Mouse (Mus musculus) brown adipose tissue, adult 24 weeks (tissue): ENCODE data around the gene Tmc7. TPM values are rescaled to one million over a fixed set of nuclear protein-coding genes. Genes with fewer than 3 reads are reported as not detected.

Experiments used
- H3K27ac ChIP-seq: fragments of 200-500 bp; replicated peaks from 2 replicates; pipeline ENCODE4 v1.5.1; 2012; ENCODE audit warnings: low read depth, mild to moderate bottlenecking, low read length
- H3K4me1 ChIP-seq: fragments of 200-500 bp; 2 replicates; pipeline ENCODE4 v1.6.1; 2012; ENCODE audit warnings: low read length, mixed read lengths; ENCODE audit not compliant: control insufficient read depth, insufficient read depth, insufficient read length
- H3K4me3 ChIP-seq: fragments of 200-500 bp; 2 replicates; pipeline ENCODE4 v1.5.1; 2012; ENCODE audit warnings: low read depth, mild to moderate bottlenecking, low read length, moderate library complexity; ENCODE audit not compliant: insufficient read depth
- polyA plus RNA-seq: library from polyadenylated mRNA; stranded (reverse); fragments of >200 nt; gene quantifications from 2 replicates; pipeline ENCODE4 v1.2.4, GENCODE M21; 2012; ENCODE audit not compliant: missing spikeins, insufficient read depth, insufficient read length

The Tmc7 gene
- polyA plus RNA-seq, 1 experiment, result 2.3 TPM

GRCm38 (mm10) chr7:118596271-118596670, 11.7 kb upstream of the Tmc7 start:
- H3K4me1 ChIP-seq, result peaks cover 2% of the 10 kb centered on the region; the same call in 1 of the 2 replicates
- H3K4me3 ChIP-seq, result no peak overlapping the region
- H3K27ac ChIP-seq, result no peak overlapping the region

DNA sequence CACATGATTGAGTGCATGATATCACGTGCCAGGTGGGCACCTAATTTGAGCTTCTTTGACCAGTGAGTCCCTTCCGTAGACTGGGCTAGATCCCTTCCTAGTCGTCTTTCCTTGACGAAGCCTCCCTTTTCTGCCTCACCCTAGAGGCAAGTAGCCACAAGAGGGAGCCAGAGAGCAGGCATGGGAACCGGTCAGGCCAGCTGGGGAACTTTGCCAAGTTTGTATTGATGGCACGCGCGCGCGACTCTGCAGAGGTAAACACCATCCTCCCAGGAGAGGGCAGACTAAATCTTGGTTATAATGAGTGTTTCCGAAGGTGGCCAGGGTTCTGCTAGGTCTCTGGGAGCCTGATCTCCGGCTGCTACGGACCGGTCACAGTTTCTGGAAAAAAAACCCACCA, 10.7 kb upstream of the Tmc7 start:
- Histone ChIP-seq H3K4me3 (peak overlapping the region; percentile 32; the same call in 1 of the 2 replicates), H3K4me1 (peaks cover 2% of the 10 kb centered on the region; the same call in 1 of the 2 replicates), H3K27ac (no peak overlapping the region)

- Histone ChIP-seq H3K4me3 (no peak overlapping the region), H3K4me1 (peaks cover 2% of the 10 kb centered on the region; the same call in 1 of the 2 replicates), H3K27ac (no peak overlapping the region)
These were observed 10.1 kb upstream of the Tmc7 start for GRCm38 (mm10) chr7:118594611-118595010.

DNA sequence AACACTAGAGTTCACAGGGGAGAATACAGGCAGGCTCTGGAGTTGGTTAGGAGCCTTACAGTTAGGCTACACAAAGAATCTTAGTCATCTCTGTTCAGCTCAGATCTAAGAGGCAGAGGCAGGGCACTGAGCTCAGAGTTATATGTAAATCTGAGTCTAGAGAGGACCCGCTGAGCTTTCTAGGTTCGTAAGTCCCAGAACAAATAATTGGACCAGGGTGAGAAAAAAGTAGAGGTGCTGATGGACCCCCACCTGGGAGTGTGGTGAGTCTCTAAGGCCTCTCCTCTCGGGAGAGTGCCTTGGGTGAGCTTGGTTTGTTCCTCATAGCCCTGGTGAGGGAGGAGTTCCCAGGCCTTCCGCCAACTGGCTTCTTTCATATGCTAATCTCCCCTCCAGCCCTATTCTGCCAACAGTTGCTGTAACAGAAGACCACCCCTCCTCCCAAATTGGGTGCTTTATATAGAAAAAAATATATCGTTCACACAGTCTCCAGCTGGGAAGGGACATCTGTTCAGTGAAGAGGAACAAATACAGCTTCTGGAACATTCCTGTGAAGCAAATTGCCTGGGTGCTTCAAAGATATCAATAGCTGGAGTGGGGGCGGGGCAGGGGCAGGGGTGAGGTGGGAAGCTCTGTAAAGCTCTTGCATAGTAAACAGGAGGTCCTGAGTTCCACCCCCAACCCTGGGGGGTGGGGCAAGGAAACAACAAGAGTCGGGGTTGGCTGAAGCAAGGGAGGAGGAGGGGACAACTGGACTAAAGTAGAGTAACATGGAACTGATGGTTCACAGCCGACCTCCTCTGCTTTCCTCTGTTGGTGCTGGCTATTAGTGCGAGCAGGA, 9.3 kb upstream of the Tmc7 start:
- Histone ChIP-seq H3K27ac (no peak overlapping the region), H3K4me3 (no peak overlapping the region)

GRCm38 (mm10) chr7:118592146-118592545, 7.6 kb upstream of the Tmc7 start:
- no peak overlapping the region for H3K4me3 ChIP-seq
- H3K27ac ChIP-seq, result peak overlapping the region; percentile 31; the same call in 1 of the 2 replicates
- peaks cover 2% of the 10 kb centered on the region; the same call in 1 of the 2 replicates for H3K4me1 ChIP-seq

More for the DNA sequence above, 9.3 kb upstream of the Tmc7 start:
- peaks cover 2% of the 10 kb centered on the region; the same call in 1 of the 2 replicates for H3K4me1 ChIP-seq

DNA sequence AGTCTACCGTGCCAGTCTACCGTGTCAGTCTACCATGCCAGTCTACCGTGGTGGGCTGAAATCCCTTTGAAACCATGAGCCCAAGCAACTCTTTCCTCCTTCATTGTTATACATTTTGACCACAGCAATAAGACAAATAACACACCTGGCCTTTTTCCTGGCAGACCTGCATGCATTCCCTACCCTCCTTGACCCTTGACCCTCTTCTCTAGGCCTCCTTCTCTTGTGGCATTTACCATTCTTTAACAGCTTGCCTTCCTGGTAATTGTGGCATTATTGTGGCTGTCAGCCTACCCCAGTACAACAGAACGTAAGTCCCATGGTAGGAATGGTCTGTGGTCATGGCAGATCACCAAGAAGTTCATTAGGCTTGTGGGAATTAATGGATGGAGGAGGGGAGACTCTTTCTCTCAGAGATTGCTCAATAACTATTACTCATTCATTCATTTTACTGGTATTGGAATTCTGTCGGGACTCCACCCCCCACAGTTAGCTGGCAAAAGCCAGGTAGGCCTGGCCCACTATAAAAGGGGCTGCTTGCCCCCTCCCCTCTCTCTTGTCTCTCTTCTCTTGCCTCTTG, 6.3 kb upstream of the Tmc7 start:
- Histone ChIP-seq H3K4me1 (peaks cover 2% of the 10 kb centered on the region; the same call in 1 of the 2 replicates), H3K27ac (no peak overlapping the region), H3K4me3 (no peak overlapping the region)

DNA sequence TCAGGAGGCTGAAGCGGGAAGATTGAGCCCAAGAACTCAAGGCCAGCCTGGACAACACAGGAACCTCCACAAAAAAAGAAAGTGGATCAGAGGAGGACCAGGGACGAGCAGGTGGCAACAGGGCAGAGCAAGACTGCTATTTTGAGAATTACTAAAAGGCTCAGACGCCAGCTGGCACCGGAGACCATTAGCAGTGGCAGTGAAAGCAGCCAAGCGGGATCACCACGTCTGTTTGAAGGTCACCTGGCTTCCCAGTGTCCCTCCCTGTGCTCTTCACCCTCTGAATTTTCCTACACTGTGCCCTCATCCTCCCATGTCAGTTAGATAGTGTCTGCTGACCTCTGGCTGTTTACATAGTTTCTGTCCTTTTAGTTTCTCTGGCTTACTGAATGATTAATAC, 1.3 kb upstream of the Tmc7 start:
- Histone ChIP-seq H3K4me1 (0 out of 2 replicates have a peak, but pooled peaks cover 2% of the 10 kb centered on the region), H3K4me3 (no peak overlapping the region), H3K27ac (no peak overlapping the region; the same call in 1 of the 2 replicates)

GRCm38 (mm10) chr7:118584926-118585325, 390 bp upstream of the Tmc7 start:
- no peak overlapping the region for H3K4me3 ChIP-seq
- no peak overlapping the region for H3K27ac ChIP-seq
- H3K4me1 ChIP-seq, result 0 out of 2 replicates have a peak, but pooled peaks cover 2% of the 10 kb centered on the region

DNA sequence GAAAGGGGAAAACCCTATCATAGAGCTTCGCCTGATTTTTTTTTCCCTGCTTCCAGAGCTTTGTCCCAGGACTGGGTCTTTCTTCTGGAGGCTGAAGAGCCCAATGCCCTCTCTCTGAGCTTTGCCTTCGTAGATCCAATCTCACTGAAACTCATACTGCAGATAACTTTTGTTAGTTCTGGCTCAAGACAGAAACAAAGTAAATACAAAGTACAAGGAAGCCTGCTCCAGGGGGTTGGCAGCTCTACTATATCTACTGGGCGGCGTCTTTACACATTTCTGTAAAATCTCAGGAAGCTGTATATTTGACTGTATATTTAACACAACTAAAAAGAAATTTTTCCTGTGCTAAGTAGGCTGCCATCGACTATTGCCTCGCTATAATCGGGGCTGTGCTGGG, 715 bp downstream of the Tmc7 start:
- 0 out of 2 replicates have a peak, but pooled peaks cover 2% of the 10 kb centered on the region for H3K4me1 ChIP-seq
- H3K27ac ChIP-seq, result no peak overlapping the region
- peak overlapping the region; percentile 74 for H3K4me3 ChIP-seq

DNA sequence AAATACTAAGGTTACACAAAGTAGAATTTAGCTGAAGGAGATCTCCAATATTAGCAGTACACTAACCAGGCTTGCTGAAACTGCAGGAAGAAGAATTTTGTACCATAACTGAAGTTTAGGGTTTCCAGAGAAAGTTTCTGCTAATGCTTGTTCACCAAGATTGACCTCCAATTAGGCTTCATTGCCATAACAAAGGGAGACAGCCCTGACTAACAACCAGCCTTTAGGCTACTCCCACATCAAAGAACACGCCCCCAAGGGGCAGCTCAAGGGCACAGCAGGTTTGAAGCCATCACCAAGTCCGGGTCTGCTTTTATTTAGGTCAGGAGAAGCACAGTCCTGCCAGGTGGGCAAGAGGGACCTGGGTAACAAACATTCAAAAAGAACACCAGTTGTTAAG, 4.6 kb downstream of the Tmc7 start:
- H3K27ac ChIP-seq, result no peak overlapping the region
- no peaks in the 10 kb centered on the region for H3K4me1 ChIP-seq
- no peak overlapping the region for H3K4me3 ChIP-seq

- no peak overlapping the region for H3K4me3 ChIP-seq
- no peaks in the 10 kb centered on the region for H3K4me1 ChIP-seq
- H3K27ac ChIP-seq, result no peak overlapping the region
These were observed 6.3 kb downstream of the Tmc7 start for GRCm38 (mm10) chr7:118578269-118578668.

- no peak overlapping the region for H3K27ac ChIP-seq
- H3K4me1 ChIP-seq, result no peaks in the 10 kb centered on the region
- H3K4me3 ChIP-seq, result no peak overlapping the region
These were observed 12.5 kb downstream of the Tmc7 start for GRCm38 (mm10) chr7:118572039-118572438.

GRCm38 (mm10) chr7:118571350-118571749, 13.2 kb downstream of the Tmc7 start:
- Histone ChIP-seq H3K4me3 (no peak overlapping the region), H3K4me1 (no peaks in the 10 kb centered on the region), H3K27ac (no peak overlapping the region)

- Histone ChIP-seq H3K4me3 (no peak overlapping the region), H3K4me1 (no peaks in the 10 kb centered on the region), H3K27ac (no peak overlapping the region)
These were observed 15.4 kb downstream of the Tmc7 start for GRCm38 (mm10) chr7:118569121-118569543.

- no peaks in the 10 kb centered on the region for H3K4me1 ChIP-seq
- H3K4me3 ChIP-seq, result no peak overlapping the region
- no peak overlapping the region for H3K27ac ChIP-seq
These were observed 30.2 kb downstream of the Tmc7 start for GRCm38 (mm10) chr7:118554290-118554689.
